Mouse (Mus musculus): ENCODE data around the gene Nexn. TPM values are rescaled to one million over a fixed set of nuclear protein-coding genes. Genes with fewer than 3 reads are reported as not detected.
"Not testable (repeated sequence)": the region's sequence is repeated elsewhere in the genome, so short reads cannot be mapped to it uniquely, and the experiment has no call there.

Nexn gene
- not detected in 2 replicates for total RNA-seq (2015; ENCODE audit: low replicate concordance)
- total RNA-seq (2017; ENCODE audit: low replicate concordance), result not detected in 2 replicates

DNA sequence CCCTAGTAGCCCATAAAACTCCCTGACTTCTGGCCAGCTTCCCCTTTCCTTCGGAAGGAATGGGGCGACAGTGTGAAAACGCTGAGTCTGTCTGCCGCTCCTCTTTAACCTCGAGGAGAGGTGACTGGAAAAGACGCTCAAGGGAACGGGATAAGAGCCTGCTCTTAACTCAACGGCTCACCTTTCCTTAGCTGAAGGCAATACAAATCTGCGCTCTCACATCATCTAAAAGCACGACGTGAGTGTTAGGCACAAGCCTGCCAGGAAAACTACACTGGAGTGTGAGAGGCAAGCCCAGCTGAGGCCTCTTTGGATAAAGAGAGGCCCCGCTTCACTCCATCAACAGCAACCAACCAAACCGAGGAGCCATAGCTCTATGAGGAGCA, at the start of gene Nexn:
Nexn (minus strand) TSS at position 315 of the 386 bp plus-strand sequence.
- no peak for ATAC-seq (replicated peaks; ENCODE audit: low FRiP score, poor library complexity, severe bottlenecking)

DNA sequence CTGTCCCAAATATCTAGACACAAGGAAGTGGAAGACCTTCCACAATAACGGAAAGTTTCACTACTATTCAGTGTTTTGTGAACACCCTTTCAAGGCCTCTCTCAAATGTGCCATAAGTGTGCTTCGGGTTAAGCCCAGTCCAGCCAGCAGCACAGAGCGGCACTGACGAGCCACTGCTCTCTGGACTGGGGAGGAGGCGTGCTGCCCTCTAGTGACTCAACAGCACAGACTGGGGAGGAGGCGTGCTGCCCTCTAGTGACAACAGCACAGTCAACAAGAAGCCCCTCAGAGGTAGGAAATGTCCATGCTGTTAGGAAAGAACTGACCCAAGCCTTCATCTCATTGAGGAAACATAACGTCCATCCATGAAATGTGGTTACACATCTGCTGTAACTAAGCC, 49.5 kb upstream of the Nexn start:
- ATAC-seq (replicated peaks; ENCODE audit: low FRiP score, poor library complexity, severe bottlenecking), result peak; percentile 96

DNA sequence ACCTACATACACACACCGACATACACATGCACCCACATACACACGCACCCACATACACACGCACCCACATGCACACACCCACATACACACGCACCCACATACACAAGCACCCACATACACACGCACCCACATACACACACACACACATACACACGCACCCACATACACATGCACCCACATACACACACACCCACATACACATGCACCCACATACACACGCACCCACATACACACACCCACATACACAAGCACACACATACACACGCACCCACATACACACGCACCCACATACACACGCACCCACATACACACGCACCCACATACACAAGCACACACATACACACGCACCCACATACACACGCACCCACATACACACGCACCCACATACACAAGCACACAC, 48.5 kb upstream of the Nexn start:
- ATAC-seq (replicated peaks; ENCODE audit: low FRiP score, poor library complexity, severe bottlenecking), result not testable (repeated sequence)

DNA sequence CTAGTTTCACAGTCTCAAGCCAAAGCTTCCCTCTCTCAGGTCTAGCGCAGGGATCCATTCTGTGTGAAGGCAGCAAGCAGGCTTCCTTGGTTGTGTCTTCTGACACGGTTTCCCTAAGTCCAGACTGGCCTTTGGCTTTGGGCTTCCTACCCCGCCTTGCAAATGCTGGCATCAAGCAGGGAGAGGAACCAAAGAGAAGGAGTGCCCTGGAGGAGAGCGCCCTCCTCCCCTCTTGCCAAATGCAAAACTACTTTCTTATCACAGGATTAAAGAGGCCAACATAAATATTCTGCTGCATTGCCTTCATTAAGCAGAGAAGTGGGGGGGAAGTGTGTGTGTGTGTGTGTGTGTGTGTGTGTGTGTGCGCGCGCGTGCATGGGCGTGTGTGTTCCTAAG, 43.1 kb upstream of the Nexn start:
- ATAC-seq (replicated peaks; ENCODE audit: low FRiP score, poor library complexity, severe bottlenecking), result no peak

DNA sequence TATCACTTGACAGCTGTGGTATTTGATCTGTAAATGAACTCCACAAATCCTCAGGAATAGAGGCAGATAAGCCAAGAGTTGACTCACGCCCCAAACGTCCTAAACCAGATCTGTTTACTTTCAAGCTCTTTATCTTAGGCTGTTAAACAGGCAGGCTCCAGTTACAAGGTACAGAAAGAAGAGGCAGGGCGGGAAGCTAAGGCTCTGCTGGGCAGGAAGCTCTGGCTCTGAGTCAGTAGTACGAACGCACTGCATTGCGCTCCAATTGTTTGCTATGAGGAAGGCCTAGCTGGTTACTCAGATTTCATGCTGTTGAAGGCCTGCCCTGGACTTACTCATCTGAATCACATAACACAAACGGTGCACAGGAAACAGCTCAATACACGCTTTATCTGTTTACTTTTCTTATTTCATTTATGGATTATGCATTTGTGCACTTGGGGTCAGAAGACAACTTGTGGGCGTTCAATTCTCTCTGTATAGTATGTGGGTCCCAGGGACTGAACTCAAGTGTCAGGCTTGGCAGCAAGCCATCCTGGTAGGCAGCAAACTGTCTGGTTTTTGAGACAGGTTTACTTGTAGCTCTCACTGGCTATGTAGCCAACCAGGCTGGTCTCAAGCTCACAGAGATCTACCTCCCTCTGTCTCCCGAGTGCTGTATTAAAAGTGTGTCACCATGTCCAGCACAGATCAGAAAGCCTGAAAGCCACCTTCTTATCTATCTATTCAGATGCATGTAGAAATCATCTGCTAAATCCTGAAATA, 42.5 kb upstream of the Nexn start:
- no peak for ATAC-seq (replicated peaks; ENCODE audit: low FRiP score, poor library complexity, severe bottlenecking)

DNA sequence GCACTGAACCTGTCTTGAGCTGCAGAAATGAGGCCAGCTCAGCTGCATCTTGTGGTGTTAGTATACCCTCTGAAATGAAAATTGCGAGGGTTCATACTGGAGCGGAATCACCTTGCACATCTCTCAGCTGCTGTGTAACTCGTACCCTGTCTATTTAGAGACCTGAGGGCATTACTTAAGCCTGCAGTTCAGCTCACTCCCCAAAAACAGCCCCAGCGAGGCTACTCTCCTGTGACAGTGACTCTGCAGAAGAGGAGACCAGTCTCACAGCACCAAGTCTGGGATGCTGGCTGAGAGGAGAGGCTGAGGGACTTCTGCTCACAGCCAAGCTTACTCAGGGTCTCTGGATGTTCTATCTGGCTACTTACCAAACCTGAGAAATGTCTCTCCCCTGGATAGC, 39.8 kb upstream of the Nexn start:
- ATAC-seq (replicated peaks; ENCODE audit: low FRiP score, poor library complexity, severe bottlenecking), result no peak

DNA sequence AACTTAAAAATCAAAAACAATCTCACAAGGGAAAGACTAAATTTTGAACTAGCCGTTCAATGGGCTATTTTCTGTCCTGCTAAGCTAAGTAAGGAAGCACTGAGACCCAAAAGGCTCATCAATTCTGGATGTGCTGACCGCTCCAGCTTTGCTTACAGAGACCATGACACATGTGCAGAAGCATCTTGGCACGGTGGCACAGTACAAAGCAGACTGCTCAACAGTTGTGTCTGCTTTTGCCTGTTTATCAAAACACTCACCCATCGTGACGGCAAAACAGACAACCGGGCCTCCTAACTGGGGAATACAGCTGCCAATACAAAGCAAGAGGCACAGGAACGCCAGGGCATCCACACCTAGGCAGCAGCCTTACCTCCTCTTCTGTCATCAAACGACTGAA, 38.9 kb upstream of the Nexn start:
- no peak for ATAC-seq (replicated peaks; ENCODE audit: low FRiP score, poor library complexity, severe bottlenecking)

DNA sequence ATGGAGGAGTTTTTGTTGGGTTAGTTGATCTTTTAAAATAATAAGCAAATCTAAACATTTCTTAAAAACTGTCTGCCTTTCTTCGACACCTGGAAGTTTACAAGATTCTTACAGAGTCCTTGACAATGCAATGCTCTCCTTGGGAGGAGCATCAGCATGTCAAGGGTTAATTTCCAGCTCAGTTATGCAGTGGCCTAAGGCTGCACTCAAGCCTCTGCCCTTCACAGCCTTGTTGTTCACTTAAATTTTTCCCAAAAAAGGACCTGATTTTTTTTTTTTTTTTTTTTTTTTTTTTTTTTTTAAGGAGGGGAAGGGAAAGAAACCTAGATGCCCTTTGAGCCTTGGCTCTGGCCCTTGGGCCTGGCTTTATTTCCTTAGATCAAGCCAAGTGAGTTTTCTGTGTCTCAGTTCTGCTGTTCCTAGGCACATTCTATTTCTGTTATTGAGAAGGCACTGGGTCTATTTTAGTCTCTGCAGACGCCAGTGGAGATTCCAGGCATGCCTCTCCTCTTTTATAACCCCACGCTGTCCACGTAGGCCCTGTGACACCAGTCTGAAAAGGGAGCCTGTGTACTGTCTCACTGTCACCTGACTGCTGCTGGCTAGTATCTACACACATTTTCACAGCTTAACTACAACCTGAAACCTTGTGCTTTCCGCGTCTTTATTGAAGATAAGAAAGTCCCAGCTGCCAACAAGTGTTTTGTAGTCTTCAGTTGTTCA, 38.1 kb upstream of the Nexn start:
- ATAC-seq (replicated peaks; ENCODE audit: low FRiP score, poor library complexity, severe bottlenecking), result no peak

DNA sequence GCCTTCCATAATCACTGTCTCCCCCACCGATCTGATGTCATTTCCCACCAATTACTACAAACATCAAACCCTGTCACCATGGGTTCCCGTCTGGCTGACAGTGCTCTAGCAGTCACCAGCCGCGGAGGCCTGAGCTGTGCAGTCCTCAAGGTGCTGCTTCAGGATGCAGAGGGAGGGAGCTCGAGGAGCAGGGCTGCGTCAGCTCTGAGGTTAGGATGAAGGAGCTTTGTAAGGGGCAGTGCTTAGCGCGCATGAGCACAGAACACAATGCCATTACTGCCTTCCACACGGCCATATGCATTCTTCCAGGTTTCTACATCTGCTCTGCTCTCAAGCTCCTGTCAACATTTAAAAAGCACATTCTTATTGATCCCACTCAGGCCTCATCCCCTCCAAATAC, 36.8 kb upstream of the Nexn start:
- no peak for ATAC-seq (replicated peaks; ENCODE audit: low FRiP score, poor library complexity, severe bottlenecking)

DNA sequence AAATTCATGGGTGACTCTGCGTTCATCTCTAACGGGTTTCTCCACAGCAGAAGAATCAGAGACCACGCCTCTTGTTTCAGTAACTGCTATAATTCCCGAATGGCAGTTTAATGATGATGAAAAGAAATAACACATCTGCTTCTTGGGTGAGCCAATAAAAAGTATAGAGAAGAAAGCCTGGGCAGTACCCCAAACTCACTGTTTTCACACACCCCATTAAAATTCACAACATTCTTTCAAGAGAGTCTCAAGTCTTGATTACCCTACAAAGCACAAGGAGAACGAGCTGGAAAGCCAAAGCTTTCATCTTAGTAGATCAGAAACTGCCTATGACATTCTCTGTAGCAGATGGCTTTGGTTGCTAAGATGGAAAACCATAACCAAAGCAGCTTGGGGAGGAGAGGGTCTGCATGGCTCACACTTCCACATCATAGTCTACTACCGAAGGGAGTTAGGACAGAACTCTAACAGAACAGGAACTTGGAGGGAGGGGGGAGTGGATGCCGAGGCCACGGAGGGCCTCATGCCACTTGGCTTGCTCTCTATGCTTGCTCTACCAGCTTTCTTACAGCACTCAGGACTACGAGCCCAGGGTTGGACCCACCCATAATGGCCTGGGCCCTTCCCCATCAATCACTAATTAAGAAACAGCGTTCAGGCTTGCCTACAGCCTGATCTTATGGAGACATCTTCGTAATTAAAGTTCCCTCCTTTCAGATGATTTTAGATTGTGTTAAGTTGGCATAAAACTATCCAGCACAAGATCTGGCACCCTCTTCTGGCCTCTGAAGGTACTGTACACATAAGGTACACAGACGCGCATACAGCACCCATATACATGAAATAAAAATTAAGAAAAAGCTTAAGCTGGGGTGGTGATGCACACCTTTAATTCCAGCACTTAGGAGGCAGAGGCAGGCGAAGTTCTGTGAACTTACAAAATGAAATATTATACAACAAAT, 34.5 kb upstream of the Nexn start:
- ATAC-seq (replicated peaks; ENCODE audit: low FRiP score, poor library complexity, severe bottlenecking), result no peak

DNA sequence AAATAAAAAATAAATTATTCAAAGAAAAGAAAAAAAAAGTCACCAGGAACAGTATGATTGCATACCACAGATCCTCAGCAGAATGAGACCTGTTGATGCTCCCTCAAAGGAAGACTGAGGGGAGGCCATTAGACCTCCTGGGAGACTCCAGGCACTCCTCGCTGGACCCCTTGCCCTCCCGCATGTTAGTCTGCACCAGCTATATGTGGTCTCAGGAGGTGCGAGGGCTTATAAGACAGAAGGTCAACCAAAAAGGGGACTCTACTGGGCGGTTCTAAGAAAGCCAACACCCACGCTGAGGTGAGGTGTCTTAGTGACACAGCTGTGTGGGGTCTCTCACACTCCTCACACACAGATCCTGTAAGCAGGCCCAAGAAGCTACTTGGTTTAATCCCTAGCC, 29.7 kb upstream of the Nexn start:
- ATAC-seq (replicated peaks; ENCODE audit: low FRiP score, poor library complexity, severe bottlenecking), result no peak

DNA sequence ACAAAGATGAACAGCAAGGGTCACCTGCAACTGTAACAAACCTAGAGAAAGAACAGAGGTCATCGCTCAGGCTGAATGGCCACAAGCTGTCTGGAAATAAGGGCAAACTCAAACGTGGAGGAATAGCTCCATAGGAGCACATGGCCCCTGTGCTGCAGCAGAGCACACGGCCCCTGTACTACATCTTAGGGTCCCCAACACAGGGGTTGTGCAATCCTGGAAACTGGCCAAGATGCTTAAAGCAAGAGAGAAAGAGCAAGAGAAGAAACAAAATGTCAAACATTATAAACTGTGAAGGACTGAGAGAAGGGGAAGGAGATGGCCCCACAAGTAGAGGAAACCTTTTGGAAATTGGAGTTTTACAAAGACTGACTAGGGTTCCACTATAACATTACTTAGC, 28.2 kb upstream of the Nexn start:
- ATAC-seq (replicated peaks; ENCODE audit: low FRiP score, poor library complexity, severe bottlenecking), result no peak

DNA sequence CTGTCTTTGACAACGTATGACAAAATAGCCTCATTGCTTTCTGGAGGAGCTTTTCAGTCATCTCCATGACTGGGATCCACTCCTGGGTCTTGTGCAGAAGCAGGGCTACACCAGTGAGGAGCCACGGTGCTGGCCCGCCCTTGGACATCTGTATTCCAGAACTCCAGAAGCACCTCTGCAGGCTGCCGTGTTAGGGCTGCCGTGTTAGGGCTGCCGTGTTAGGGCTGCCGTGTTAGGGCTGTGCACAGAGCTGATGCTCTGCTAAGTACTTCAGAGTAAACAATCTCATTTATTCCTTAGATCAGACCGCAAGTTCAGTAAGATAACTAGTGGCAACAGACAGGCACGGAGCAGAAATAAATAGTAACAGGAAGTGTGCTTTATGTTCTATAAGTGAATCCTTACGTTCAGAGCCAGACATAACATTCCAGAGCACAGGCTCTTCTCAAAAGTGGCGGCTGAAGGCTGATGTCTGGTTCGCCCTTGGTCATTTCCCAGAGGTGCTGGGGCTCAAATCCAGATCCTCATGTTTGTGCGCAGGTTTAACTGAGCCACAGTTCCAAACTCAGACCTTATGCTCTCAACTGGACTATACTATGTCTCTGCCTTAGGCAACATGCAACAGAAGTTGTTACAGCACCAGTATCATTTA, 27.5 kb upstream of the Nexn start:
- ATAC-seq (replicated peaks; ENCODE audit: low FRiP score, poor library complexity, severe bottlenecking), result no peak

DNA sequence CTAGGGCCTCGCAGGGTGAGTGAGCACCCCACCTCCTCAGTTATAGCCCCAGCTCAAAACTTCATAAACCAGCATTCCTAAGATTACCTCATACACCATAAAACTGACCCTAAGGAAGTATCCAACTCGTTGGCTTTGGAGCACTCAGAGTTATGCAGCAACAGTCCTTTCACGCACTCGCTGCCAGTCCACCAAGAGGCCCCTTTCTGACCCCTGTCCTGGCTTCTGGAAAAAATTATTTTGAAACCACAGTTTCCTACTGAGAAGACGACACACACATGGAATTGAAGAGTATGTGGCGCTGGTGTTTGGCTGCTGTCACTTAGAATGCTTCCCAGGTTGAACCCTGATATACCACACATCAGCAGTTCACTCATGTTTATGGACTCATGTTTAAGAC, 25.7 kb upstream of the Nexn start:
- ATAC-seq (replicated peaks; ENCODE audit: low FRiP score, poor library complexity, severe bottlenecking), result no peak

DNA sequence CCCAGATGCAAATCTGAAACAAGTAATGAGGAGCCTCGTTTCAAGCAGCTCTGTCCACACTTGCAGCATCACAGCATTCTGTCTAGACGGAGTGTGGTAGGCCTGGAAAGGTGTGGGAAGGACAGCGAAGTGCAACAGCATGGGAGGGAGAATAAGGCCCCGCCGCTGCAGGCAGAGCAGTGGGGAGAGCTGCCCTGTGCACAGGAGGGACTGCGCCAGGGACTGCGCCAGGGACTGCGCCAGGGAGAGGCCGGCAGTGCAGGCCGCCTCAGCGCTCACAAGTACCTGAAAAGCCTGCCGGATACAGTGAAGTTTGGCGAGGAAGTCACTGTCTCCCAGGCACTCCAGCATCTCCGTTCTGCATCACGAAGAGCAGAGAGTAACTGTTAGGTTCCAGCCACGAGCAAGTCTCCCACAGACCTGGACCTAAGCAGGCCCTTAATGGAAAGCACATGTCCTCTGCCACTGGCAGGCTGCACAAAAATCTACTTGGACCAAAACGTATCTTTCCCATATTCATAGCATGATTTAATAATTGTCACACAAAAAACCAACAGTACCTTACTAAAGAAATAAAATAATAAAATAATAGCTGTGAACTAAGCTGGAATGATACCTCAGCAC, 24.1 kb upstream of the Nexn start:
- no peak for ATAC-seq (replicated peaks; ENCODE audit: low FRiP score, poor library complexity, severe bottlenecking)

DNA sequence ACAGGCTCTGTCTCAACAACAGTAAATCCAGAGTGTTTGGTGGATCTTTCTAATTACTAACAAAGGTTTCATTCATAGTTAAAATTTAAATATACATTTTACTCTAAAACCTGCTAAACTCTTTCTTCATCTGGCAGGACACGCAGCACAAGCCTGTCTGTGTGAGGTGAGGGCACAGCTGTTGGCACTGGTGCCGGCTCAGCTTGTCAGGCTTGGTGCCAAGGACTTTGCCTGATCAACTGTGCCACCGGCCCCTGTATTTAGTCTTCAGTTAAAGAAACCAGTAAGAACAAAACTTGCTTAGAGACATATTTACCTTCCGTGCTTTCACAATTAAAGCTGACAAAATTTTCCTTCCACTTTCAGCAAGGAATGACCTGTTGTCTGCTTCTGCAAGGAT, 22.6 kb upstream of the Nexn start:
- ATAC-seq (replicated peaks; ENCODE audit: low FRiP score, poor library complexity, severe bottlenecking), result no peak

DNA sequence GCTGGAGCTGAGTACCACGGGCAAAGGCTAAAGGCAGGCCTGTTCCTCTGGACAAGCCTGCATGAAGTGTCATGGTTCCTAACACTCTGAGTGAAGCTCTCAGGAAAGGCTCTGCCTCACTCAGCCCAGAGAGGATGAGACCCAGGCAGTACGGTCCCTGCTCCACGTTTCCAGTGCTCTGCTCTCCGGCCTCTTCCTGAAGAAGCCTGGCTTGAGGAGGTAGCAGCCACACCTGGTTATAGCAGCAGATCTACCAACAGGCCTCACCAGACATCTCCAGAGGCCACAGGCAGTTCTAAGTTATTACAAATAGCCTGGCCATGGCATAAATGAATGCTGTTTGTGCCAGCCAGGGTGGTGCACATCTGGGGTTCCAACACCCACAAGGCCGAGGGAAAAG, 22.1 kb upstream of the Nexn start:
- no peak for ATAC-seq (replicated peaks; ENCODE audit: low FRiP score, poor library complexity, severe bottlenecking)

DNA sequence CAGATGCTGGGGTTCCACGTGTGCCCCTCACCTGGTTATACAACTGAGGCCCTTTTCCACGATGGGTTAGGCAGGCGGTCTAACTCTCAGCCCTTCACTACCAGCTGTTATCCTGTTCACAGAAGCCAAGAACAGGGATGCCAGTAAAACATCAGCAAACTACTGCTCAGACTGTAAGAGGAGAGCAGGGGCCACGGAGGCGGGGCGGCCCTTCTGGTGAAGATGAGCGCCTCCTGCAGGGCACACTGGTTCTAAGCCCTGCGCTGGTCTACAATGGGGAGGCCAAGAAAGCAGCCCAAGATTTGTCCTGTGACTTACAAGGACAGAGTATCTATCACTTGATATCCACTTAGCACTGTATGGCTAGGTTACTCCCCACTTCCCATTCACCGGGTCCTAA, 21.7 kb upstream of the Nexn start:
- no peak for ATAC-seq (replicated peaks; ENCODE audit: low FRiP score, poor library complexity, severe bottlenecking)

DNA sequence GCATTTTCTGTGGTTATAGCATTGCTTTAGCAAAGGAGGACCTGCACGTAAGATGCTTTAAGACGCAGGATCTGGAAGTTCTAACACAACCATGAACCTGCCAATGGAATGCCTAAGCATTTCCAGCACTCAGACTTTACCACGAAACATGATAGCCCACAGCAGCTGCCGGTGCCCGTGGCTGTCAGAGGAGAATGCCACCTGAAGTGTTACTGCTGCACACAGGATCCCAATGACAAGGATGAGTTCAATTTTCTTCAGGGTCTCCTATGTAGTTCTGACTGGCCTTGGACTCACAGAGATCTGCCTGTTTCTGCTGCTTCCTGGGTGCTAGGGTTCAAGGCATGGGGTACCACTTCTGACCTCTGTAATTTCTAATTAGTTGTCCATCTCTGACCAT, 18.6 kb upstream of the Nexn start:
- no peak for ATAC-seq (replicated peaks; ENCODE audit: low FRiP score, poor library complexity, severe bottlenecking)
